Mouse (Mus musculus): ENCODE measurements around the gene Zbtb45. TPM values are rescaled to one million over a fixed set of nuclear protein-coding genes. Genes with fewer than 3 reads are reported as not detected.

Zbtb45 gene
- total and polyA plus RNA-seq, 3 experiments, result 6.8 to 14.1 (median 9.3) TPM

GRCm38 (mm10) chr7:12978931-12979722, 30.7 kb downstream of the Zbtb45 start:
- H3K9ac ChIP-seq (ENCODE audit: low read depth, low read length), result no peak overlapping the region
- DNase-seq, result no peak
- WGBS, result 53% methylated on average over 18 of the region's 18 CpGs
- no peaks in the 10 kb centered on the region for H3K27me3 ChIP-seq (ENCODE audit: control insufficient read depth, insufficient read depth, low read length)
- intact Hi-C loops (cut with DNase I), result loop anchor here (1.0 to 5.0 kb wide), 3 partner anchors 30 to 57 kb away; partner anchors contain the start of gene Rps5
- H3K4me1 ChIP-seq (ENCODE audit: control insufficient read depth, insufficient read depth, low read length), result peaks cover 3% of the 10 kb centered on the region
- peak overlapping the region; percentile 99 for H3K27ac ChIP-seq
- no peaks in the 10 kb centered on the region for H3K36me3 ChIP-seq (ENCODE audit: control insufficient read depth, insufficient read depth, low read length)
- no peak overlapping the region for H3K4me3 ChIP-seq
- H3K79me2 ChIP-seq (replicated peaks; ENCODE audit: control insufficient read depth, insufficient read depth, low read length), result no peaks in the 10 kb centered on the region
- TF ChIP-seq EP300 (IDR thresholded peaks at IDR 0.05; ENCODE audit: insufficient read depth, low read depth, low read length) (no peak), POLR2A (IDR thresholded peaks at IDR 0.05; ENCODE audit: insufficient read depth, low read depth, low read length) (no peak), CTCF (IDR thresholded peaks at IDR 0.05) (no peak)

- peaks cover 3% of the 10 kb centered on the region for H3K4me1 ChIP-seq (ENCODE audit: control insufficient read depth, insufficient read depth, low read length)
- intact Hi-C loops (cut with DNase I), result loop anchor here (1.0 to 5.0 kb wide), 3 partner anchors 29 to 56 kb away; partner anchors contain the start of gene Rps5
- peak; percentile 82 for TF ChIP-seq EP300 (IDR thresholded peaks at IDR 0.05; ENCODE audit: insufficient read depth, low read depth, low read length)
- no peak for TF ChIP-seq CTCF (IDR thresholded peaks at IDR 0.05)
- peak; percentile 93 for TF ChIP-seq POLR2A (IDR thresholded peaks at IDR 0.05; ENCODE audit: insufficient read depth, low read depth, low read length)
- H3K27me3 ChIP-seq (ENCODE audit: control insufficient read depth, insufficient read depth, low read length), result no peaks in the 10 kb centered on the region
- WGBS, result under 1% methylated on average over 49 of the region's 49 CpGs
- DNase-seq, result peak; percentile 97 to 100
- H3K9ac ChIP-seq (ENCODE audit: low read depth, low read length), result peak within 1 kb of the TSS; percentile 83
- no peaks in the 10 kb centered on the region for H3K36me3 ChIP-seq (ENCODE audit: control insufficient read depth, insufficient read depth, low read length)
- H3K27ac ChIP-seq, result peak within 1 kb of the TSS; percentile 99
- no peaks in the 10 kb centered on the region for H3K79me2 ChIP-seq (replicated peaks; ENCODE audit: control insufficient read depth, insufficient read depth, low read length)
- H3K4me3 ChIP-seq, result peak within 1 kb of the TSS; percentile 73
Observed at GRCm38 (mm10) chr7:12977682-12978389, 32.0 kb downstream of the Zbtb45 start, which contains the start of gene Zfp446. Gene Zfp446 (plus strand): TSS chr7:12977848.

GRCm38 (mm10) chr7:12970906-12971305, 38.9 kb downstream of the Zbtb45 start:
- intact Hi-C loops (cut with DNase I), result no loop called here
- H3K79me2 ChIP-seq (replicated peaks; ENCODE audit: control insufficient read depth, insufficient read depth, low read length), result no peaks in the 10 kb centered on the region; the same call in 1 of the 2 replicates
- TF ChIP-seq CTCF (IDR thresholded peaks at IDR 0.05) (no peak), POLR2A (IDR thresholded peaks at IDR 0.05; ENCODE audit: insufficient read depth, low read depth, low read length) (no peak), EP300 (IDR thresholded peaks at IDR 0.05; ENCODE audit: insufficient read depth, low read depth, low read length) (no peak)
- H3K36me3 ChIP-seq (ENCODE audit: control insufficient read depth, insufficient read depth, low read length), result no peaks in the 10 kb centered on the region
- H3K4me1 ChIP-seq (ENCODE audit: control insufficient read depth, insufficient read depth, low read length), result peaks cover 3% of the 10 kb centered on the region
- H3K27ac ChIP-seq, result no peak overlapping the region
- 93% methylated on average over 25 of the region's 25 CpGs for WGBS
- H3K9ac ChIP-seq (ENCODE audit: low read depth, low read length), result no peak overlapping the region
- H3K4me3 ChIP-seq, result no peak overlapping the region
- no peaks in the 10 kb centered on the region for H3K27me3 ChIP-seq (ENCODE audit: control insufficient read depth, insufficient read depth, low read length)
- DNase-seq, result no peak

- H3K9ac ChIP-seq (ENCODE audit: low read depth, low read length), result peak overlapping the region; percentile 90
- H3K4me3 ChIP-seq, result peak overlapping the region; percentile 90
- intact Hi-C loops (cut with DNase I), result loop anchor here (10.0 kb wide), 1 partner anchor 79 kb away; no protein-coding TSS in a partner anchor
- 2% methylated on average over 29 of the region's 29 CpGs for WGBS
- peak overlapping the region; percentile 86 for H3K27ac ChIP-seq
- no peak for TF ChIP-seq POLR2A (IDR thresholded peaks at IDR 0.05; ENCODE audit: insufficient read depth, low read depth, low read length)
- no peak for TF ChIP-seq CTCF (IDR thresholded peaks at IDR 0.05)
- TF ChIP-seq EP300 (IDR thresholded peaks at IDR 0.05; ENCODE audit: insufficient read depth, low read depth, low read length), result no peak
- no peaks in the 10 kb centered on the region for H3K27me3 ChIP-seq (ENCODE audit: control insufficient read depth, insufficient read depth, low read length)
- peak; percentile 73 for DNase-seq
- H3K36me3 ChIP-seq (ENCODE audit: control insufficient read depth, insufficient read depth, low read length), result no peaks in the 10 kb centered on the region
- H3K4me1 ChIP-seq (ENCODE audit: control insufficient read depth, insufficient read depth, low read length), result peaks cover 4% of the 10 kb centered on the region
- no peaks in the 10 kb centered on the region; the same call in 1 of the 2 replicates for H3K79me2 ChIP-seq (replicated peaks; ENCODE audit: control insufficient read depth, insufficient read depth, low read length)
Observed at GRCm38 (mm10) chr7:12966104-12966845, 43.6 kb downstream of the Zbtb45 start.

- Histone ChIP-seq H3K4me3 (peak within 1 kb of the TSS; percentile 90), H3K36me3 (ENCODE audit: control insufficient read depth, insufficient read depth, low read length) (no peaks in the 10 kb centered on the region), H3K9ac (ENCODE audit: low read depth, low read length) (peak within 1 kb of the TSS; percentile 90), H3K4me1 (ENCODE audit: control insufficient read depth, insufficient read depth, low read length) (peaks cover 4% of the 10 kb centered on the region), H3K79me2 (replicated peaks; ENCODE audit: control insufficient read depth, insufficient read depth, low read length) (no peaks in the 10 kb centered on the region; the same call in 1 of the 2 replicates), H3K27ac (peak within 1 kb of the TSS; percentile 86), H3K27me3 (ENCODE audit: control insufficient read depth, insufficient read depth, low read length) (no peaks in the 10 kb centered on the region)
- peak; percentile 90 to 94 for DNase-seq
- TF ChIP-seq EP300 (IDR thresholded peaks at IDR 0.05; ENCODE audit: insufficient read depth, low read depth, low read length) (peak; percentile 39; the same call in 1 of the 2 replicates), CTCF (IDR thresholded peaks at IDR 0.05) (no peak), POLR2A (IDR thresholded peaks at IDR 0.05; ENCODE audit: insufficient read depth, low read depth, low read length) (peak; percentile 88)
- intact Hi-C loops (cut with DNase I), result loop anchor here (2.0 to 10.0 kb wide), 2 partner anchors 17 to 79 kb away; no protein-coding TSS in a partner anchor
- WGBS, result 0% methylated on average over 23 of the region's 23 CpGs
Observed at GRCm38 (mm10) chr7:12965678-12966091, 44.1 kb downstream of the Zbtb45 start, which contains the start of gene Zfp324. Gene Zfp324 (plus strand): TSS chr7:12965838.
